Mouse (Mus musculus): ENCODE measurements around the gene Speg. TPM values are rescaled to one million over a fixed set of nuclear protein-coding genes. Genes with fewer than 3 reads are reported as not detected.

The Speg gene
- polyA plus RNA-seq, 1 experiment from 2014 or later, result 20.1 TPM

DNA sequence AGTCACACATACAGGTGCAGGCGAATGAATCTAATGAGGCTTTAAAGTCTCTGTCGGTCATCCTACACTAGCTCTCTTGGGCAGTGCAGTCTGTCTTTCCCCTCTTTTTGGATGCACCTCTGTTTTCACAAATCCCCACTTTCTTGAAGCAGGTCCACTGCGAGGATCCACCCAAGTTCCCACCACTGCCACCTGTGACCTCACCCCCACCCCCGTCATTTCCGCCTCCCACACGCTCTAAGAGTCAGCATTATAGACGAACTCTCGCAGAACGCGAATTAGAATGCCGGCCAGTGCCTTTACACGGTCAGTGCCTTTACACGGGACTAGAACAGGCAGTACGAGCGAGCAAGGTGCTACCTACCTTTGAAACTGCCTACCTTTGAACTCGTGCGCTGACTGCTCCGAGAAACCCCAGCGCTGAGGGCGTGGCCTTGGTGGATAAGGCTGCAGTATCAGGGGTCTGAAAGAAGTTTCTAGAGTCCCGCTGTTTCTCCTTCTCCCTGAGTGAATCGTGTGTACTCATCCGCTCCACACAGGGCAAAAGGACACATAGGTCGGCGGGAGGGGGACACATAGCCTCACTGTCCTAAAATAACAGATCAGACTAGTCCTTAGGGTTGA, 5.6 kb upstream of the Speg start:
- Histone ChIP-seq H3K9me3 (replicated peaks) (no peaks in the 10 kb centered on the region), H3K4me2 (no peak overlapping the region), H3K36me3 (no peaks in the 10 kb centered on the region), H3K4me3 (replicated peaks) (no peak overlapping the region), H3K27me3 (replicated peaks) (peaks cover 15% of the 10 kb centered on the region), H3K9ac (replicated peaks) (no peak overlapping the region), H3K27ac (replicated peaks) (no peak overlapping the region), H3K4me1 (peaks cover 19% of the 10 kb centered on the region; the same call in 1 of the 2 replicates)
- no peak for ATAC-seq (ENCODE audit: low FRiP score)
- WGBS, result 58% methylated on average over 25 of the region's 25 CpGs

DNA sequence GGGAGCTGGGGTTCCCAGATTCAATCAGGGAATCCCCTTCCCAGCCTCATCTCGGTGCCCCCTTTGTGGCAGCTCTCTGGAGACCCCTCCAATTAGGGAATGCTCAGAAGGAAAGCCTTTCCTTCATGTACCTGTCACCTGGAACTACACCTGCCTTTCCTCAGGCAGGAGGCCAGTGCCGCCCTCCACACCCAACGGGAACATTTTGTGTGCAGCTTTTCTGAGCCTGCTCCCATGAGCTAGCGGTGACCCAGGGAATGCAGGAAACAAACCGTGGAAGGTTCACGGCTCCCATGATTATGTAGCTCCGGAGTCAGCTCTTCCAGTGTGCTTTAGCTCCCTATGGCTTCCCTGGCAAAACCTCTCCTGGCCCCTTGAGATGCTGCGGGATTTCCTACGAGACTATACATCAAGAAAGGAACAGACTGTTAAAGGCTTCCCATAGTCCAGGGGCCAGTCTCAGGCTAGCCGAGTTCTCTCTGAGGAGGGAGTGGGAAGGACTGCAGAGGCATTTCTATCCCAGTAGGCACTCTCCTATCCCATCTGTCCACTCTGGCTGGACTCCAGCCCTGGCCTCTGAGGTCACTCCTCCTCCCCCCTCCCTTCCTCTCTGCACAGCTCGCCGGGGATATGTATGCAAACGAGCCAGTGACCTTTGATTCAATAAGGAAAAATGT, 5.0 kb upstream of the Speg start:
- no peak overlapping the region for H3K4me2 ChIP-seq
- peaks cover 19% of the 10 kb centered on the region for H3K27me3 ChIP-seq (replicated peaks)
- no peak overlapping the region for H3K4me3 ChIP-seq (replicated peaks)
- 51% methylated on average over 13 of the region's 13 CpGs for WGBS
- no peak overlapping the region for H3K9ac ChIP-seq (replicated peaks)
- H3K4me1 ChIP-seq, result peaks cover 23% of the 10 kb centered on the region
- H3K9me3 ChIP-seq (replicated peaks), result no peaks in the 10 kb centered on the region
- no peak for ATAC-seq (ENCODE audit: low FRiP score)
- H3K36me3 ChIP-seq, result no peaks in the 10 kb centered on the region
- H3K27ac ChIP-seq (replicated peaks), result no peak overlapping the region

DNA sequence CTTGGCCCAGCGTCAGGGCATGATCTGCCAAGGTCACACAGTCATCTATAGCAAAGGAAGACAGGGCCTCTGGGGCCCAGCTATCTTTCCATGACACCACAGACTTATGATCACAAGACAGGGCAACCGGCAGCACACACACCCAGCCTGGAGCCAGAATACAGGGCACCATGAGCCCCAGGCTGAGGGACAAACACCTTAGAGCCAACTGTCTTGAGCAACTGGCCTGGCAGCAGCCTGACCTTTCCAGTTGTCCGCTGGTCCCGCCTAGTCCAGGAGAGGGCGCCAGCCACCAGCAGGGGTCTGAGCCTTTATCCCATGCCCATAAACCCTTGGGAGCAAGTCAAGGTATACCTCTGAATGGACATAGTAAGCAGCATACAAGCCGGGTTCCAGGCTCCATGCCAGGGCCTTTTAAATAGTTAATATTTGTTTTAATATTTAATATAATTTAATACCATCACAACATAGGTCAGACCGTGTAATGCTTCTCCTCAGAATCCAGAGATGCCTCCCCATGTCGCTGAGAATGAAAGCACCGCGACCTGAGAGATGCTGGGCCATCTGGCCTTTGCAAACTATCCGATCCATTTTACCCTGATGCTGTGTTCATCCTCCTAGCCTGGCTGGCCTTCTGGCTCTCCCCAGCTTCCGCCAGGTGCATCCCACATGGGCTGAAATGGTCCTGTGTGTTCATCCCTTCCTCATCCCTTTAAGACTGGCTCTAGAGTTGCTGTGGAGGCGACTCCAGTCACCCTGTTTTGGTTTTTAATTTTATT, 3.6 kb upstream of the Speg start:
- no peaks in the 10 kb centered on the region for H3K9me3 ChIP-seq (replicated peaks)
- no peaks in the 10 kb centered on the region for H3K36me3 ChIP-seq
- H3K27me3 ChIP-seq (replicated peaks), result peaks cover 29% of the 10 kb centered on the region
- peaks cover 24% of the 10 kb centered on the region for H3K4me1 ChIP-seq
- no peak overlapping the region for H3K4me3 ChIP-seq (replicated peaks)
- no peak for ATAC-seq (ENCODE audit: low FRiP score)
- H3K9ac ChIP-seq (replicated peaks), result no peak overlapping the region
- H3K4me2 ChIP-seq, result no peak overlapping the region
- 52% methylated on average over 13 of the region's 13 CpGs for WGBS
- no peak overlapping the region for H3K27ac ChIP-seq (replicated peaks)

DNA sequence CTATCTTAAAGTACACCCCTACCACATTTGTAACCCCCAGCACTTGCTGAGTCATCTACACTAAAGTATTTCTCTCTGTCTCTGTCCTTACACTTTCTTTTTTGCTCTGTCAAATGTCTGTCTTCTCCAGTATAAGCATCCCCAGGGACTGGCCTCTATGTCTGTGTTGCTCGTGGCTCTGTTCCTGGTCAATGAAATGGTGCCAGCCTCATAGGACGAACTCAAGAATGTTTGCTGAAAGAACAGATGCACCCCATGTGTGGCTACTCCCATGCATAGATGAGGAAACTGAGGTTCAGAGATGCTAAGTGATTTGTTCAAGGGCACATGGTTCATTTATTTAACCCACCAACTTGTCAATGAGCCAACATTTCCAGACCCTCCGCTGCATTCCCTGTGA, 2.6 kb upstream of the Speg start:
- Histone ChIP-seq H3K4me3 (replicated peaks) (no peak overlapping the region), H3K27me3 (replicated peaks) (peaks cover 36% of the 10 kb centered on the region), H3K9ac (replicated peaks) (no peak overlapping the region), H3K4me2 (no peak overlapping the region), H3K27ac (replicated peaks) (no peak overlapping the region), H3K9me3 (replicated peaks) (no peaks in the 10 kb centered on the region), H3K4me1 (peaks cover 24% of the 10 kb centered on the region), H3K36me3 (no peaks in the 10 kb centered on the region)
- 58% methylated on average over 3 of the region's 3 CpGs for WGBS
- ATAC-seq (ENCODE audit: low FRiP score), result no peak

DNA sequence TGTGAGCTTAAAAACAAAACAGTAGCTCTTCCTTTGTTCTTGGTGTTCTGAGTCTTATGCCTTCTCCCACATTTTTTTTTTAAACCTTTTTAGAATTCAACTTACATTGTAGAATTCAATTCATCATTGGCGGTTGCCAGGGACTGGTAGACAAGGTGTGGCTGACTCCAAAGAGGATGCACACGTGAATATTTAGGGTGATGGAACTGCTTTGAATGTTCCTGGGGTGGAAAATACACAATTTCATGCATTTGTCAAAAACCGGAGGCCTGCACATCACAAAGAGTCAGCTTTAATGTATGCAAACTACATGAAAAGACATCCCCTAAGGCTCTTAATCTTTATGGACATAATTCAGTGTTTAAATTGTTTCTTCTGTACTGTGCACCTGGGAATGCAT, 1.8 kb upstream of the Speg start:
- Histone ChIP-seq H3K9ac (replicated peaks) (no peak overlapping the region), H3K36me3 (no peaks in the 10 kb centered on the region), H3K27ac (replicated peaks) (no peak overlapping the region), H3K4me1 (peaks cover 24% of the 10 kb centered on the region), H3K4me3 (replicated peaks) (no peak overlapping the region), H3K4me2 (no peak overlapping the region), H3K27me3 (replicated peaks) (peaks cover 40% of the 10 kb centered on the region), H3K9me3 (replicated peaks) (no peaks in the 10 kb centered on the region)
- ATAC-seq (ENCODE audit: low FRiP score), result no peak
- 23% methylated on average over 3 of the region's 3 CpGs for WGBS

DNA sequence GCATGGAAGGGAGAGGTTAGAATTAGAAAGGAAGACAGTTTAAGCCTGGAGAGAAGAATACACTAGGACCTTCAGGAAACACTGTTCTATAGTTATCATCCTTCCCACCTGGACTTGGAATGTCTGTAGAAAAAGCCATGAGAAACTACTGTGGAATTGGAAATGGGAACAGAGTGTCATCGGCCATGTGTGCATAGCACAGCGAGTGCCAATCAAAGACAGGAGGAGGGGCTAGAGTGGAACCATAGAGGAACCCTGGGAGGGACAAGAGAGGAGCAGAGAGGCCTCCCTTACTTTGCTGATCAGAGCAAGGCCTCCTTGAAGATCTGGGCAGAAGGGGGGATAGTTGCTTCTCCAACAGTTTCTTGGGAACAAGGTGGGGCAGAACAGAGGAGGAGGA, 4.1 kb downstream of the Speg start:
- Histone ChIP-seq H3K36me3 (no peaks in the 10 kb centered on the region), H3K9ac (replicated peaks) (no peak overlapping the region), H3K9me3 (replicated peaks) (no peaks in the 10 kb centered on the region), H3K4me3 (replicated peaks) (no peak overlapping the region), H3K27ac (replicated peaks) (no peak overlapping the region), H3K27me3 (replicated peaks) (peaks cover 36% of the 10 kb centered on the region), H3K4me1 (peaks cover 35% of the 10 kb centered on the region), H3K4me2 (no peak overlapping the region)
- 65% methylated on average over 2 of the region's 2 CpGs for WGBS
- ATAC-seq (ENCODE audit: low FRiP score), result no peak

DNA sequence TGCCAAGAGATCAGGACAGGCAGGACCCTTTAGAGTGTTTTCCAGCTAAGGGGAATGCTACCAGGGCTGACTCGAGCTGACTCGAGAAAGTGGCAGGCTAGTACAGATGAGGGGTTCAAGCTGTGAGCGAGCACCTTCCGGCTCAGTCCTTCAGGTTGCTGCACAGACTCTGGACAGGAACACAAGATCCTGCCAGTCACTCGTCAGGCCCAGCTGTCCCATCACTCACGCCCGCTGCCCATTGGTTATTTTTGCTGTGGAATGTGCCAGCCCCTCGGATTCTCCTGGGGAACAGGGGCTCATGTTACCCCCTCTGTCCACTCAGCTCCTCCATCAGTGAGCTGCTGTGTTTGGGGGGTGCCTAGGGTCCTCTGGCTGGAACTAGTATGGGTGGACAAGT, 4.8 kb downstream of the Speg start:
- no peak for ATAC-seq (ENCODE audit: low FRiP score)
- Histone ChIP-seq H3K4me1 (peaks cover 40% of the 10 kb centered on the region), H3K36me3 (no peaks in the 10 kb centered on the region), H3K4me3 (replicated peaks) (no peak overlapping the region), H3K27me3 (replicated peaks) (peaks cover 34% of the 10 kb centered on the region), H3K4me2 (no peak overlapping the region), H3K9me3 (replicated peaks) (no peaks in the 10 kb centered on the region), H3K9ac (replicated peaks) (no peak overlapping the region), H3K27ac (replicated peaks) (no peak overlapping the region)
- whole genome bisulfite sequencing, result 77% methylated on average over 8 of the region's 8 CpGs

DNA sequence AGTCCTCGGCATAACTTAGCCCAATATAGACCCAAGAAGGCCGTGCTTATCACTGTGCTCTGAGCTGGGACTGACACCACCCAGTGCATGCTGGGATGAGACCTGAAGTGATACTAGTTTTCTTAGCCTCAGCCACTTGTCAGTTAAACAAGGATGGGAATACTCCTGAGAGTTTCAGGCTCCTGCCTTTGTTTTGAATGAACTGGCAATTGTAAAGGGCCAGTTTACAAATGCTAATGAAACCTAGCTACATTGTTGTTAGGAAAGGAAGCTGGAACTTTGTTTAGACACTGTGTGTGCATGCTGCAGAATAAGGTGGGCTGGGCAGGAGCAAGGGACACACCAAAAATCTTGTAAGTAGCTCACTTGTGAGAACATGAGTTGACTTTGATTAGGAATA, 5.9 kb downstream of the Speg start:
- no peak for ATAC-seq (ENCODE audit: low FRiP score)
- no peak overlapping the region; the same call in 1 of the 2 replicates for H3K27ac ChIP-seq (replicated peaks)
- H3K9me3 ChIP-seq (replicated peaks), result no peaks in the 10 kb centered on the region
- H3K36me3 ChIP-seq, result no peaks in the 10 kb centered on the region
- peak overlapping the region; percentile 66; the same call in 1 of the 2 replicates for H3K4me3 ChIP-seq (replicated peaks)
- 21% methylated on average over 2 of the region's 2 CpGs for WGBS
- H3K27me3 ChIP-seq (replicated peaks), result peaks cover 25% of the 10 kb centered on the region
- H3K4me2 ChIP-seq, result peak overlapping the region; percentile 92
- peaks cover 42% of the 10 kb centered on the region for H3K4me1 ChIP-seq
- no peak overlapping the region for H3K9ac ChIP-seq (replicated peaks)

DNA sequence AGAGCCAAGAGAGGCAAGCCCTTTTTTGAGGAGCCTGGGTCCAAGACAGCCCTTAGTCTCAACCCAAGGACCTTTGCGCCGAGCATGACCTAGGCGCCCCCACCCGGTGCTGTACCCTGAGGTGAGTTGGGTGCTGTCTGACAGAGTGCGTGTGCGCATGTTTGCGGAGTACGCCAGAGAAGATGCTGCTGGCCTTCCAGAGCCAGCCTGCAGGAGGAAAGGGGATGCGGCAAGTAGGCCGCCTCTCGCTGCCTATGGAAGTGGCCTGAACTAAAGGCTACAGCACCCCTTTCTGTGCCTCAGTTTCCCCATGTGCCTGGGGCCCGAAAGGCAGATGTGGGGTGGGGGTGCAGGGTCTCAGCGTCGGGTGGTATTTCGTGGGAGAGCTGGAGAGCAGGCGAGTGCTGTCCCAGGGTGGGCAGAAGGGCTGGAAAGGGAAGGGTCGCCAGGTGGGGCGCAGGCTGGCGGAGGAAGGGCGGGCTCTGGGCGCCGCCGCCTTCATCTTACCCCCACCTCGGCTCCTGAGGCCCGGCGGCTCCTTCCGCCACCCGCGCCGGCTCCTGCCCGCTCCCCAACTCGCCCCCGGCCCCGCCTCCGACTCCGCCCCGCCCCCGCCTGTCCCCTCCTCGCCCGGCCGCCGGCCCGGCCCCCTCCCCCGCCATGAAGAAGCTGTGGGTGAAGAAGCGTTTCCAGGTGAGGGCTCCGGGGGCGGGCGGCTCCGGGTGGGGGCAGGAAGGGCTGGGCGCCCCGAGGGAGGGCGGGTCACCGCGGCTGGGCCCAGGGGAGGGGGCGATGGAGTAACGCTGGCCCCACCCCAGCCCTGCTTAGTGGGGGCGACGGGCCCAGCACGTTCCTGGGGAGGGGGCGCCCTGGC, 6.6 kb downstream of the Speg start:
- Histone ChIP-seq H3K27me3 (replicated peaks) (peaks cover 26% of the 10 kb centered on the region), H3K4me2 (peak overlapping the region; percentile 92), H3K9me3 (replicated peaks) (no peaks in the 10 kb centered on the region), H3K27ac (replicated peaks) (peak overlapping the region; percentile 84), H3K9ac (replicated peaks) (peak overlapping the region; percentile 85), H3K36me3 (no peaks in the 10 kb centered on the region), H3K4me1 (peaks cover 49% of the 10 kb centered on the region), H3K4me3 (replicated peaks) (peak overlapping the region; percentile 66)
- 3% methylated on average over 38 of the region's 60 CpGs for WGBS
- ATAC-seq (ENCODE audit: low FRiP score), result peak; percentile 71

DNA sequence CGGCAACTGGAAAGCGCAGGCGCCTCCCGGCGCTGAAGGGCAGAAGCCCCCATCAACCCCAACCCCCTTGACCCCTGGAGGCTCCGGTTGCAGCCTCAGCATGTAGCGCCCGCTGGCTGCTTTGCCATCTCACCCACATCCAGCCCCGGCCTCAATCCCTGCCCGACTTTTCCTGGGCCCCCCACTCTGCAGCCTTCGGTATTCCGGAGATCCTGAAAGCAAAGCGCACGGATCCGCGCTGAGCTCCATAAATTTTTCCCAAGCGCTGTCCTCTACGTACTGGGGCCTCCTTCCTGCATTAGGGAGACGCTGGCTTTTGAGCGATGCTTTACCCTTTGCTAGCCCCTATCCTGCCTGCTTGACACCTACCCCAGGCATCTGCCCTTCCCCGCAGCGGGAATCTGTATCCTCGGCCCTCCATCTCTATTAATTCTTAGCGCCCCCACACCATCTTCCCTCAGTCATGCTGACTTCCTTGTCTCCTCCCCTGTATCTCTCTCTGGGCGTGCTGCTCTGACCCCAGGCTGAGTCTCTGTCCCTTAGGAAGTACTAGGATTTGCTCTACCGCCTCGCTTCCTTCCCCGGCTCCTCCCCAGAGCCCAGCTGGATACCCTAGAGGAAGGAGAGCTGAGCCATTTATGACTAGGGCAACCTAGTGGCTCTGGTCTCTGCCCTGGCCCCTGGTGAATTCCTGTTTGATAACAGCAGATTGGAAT, 7.4 kb downstream of the Speg start:
- peaks cover 57% of the 10 kb centered on the region for H3K4me1 ChIP-seq
- under 1% methylated on average over 28 of the region's 28 CpGs for WGBS
- peak overlapping the region; percentile 85 for H3K9ac ChIP-seq (replicated peaks)
- peak; percentile 28 for ATAC-seq (ENCODE audit: low FRiP score)
- no peaks in the 10 kb centered on the region for H3K36me3 ChIP-seq
- H3K27me3 ChIP-seq (replicated peaks), result peaks cover 26% of the 10 kb centered on the region
- no peaks in the 10 kb centered on the region for H3K9me3 ChIP-seq (replicated peaks)
- H3K4me2 ChIP-seq, result peak overlapping the region; percentile 92
- H3K4me3 ChIP-seq (replicated peaks), result peak overlapping the region; percentile 66
- H3K27ac ChIP-seq (replicated peaks), result peak overlapping the region; percentile 84

All from neural tube, embryonic 15.5 days (tissue).